ENCODE assay signal across 8 mouse cellular contexts in genomic region chr2:129574395-129575046, GRCm38 (mm10). TPM values are rescaled to one million over a fixed set of nuclear protein-coding genes. Genes with fewer than 3 reads are reported as not detected.
DNase-seq lines count a peak whose midpoint lies in the region; ATAC-seq lines count a peak whose summit lies in the region.

No protein-coding gene starts in this region.

- peak overlapping the region; percentile 29 for H3K4me3 ChIP-seq in heart, embryonic 12.5 days
- peak overlapping the region; percentile 3 for H3K4me3 ChIP-seq in hindbrain, embryonic 15.5 days
- H3K4me3 ChIP-seq in limb, embryonic 12.5 days (replicated peaks): peak overlapping the region; percentile 24

- H3K9ac ChIP-seq in heart, embryonic 12.5 days: no peak overlapping the region
- peak overlapping the region; percentile 4; the same call in 1 of the 2 replicates for H3K9ac ChIP-seq in hindbrain, embryonic 15.5 days
- no peak overlapping the region; the same call in 1 of the 2 replicates for H3K9ac ChIP-seq in limb, embryonic 12.5 days (replicated peaks)

- peaks cover 17% of the 10 kb centered on the region for H3K4me1 ChIP-seq in heart, embryonic 12.5 days (replicated peaks)
- H3K4me1 ChIP-seq in hindbrain, embryonic 15.5 days (replicated peaks): peaks cover 26% of the 10 kb centered on the region
- H3K4me1 ChIP-seq in limb, embryonic 12.5 days (replicated peaks): peaks cover 9% of the 10 kb centered on the region

- H3K9me3 ChIP-seq in heart, embryonic 12.5 days (replicated peaks): no peaks in the 10 kb centered on the region
- H3K9me3 ChIP-seq in hindbrain, embryonic 15.5 days: no peaks in the 10 kb centered on the region
- H3K9me3 ChIP-seq in limb, embryonic 12.5 days: no peaks in the 10 kb centered on the region

- WGBS in heart, embryonic 12.5 days: 18% methylated on average over 24 of the region's 24 CpGs
- WGBS in hindbrain, embryonic 15.5 days: 5% methylated on average over 24 of the region's 24 CpGs
- 12% methylated on average over 24 of the region's 24 CpGs for WGBS in limb, embryonic 12.5 days

- peak overlapping the region; percentile 57 for H3K4me2 ChIP-seq in heart, embryonic 12.5 days
- peak overlapping the region; percentile 53 for H3K4me2 ChIP-seq in hindbrain, embryonic 15.5 days
- peak overlapping the region; percentile 53 for H3K4me2 ChIP-seq in limb, embryonic 12.5 days

- no peak for DNase-seq in heart, postnatal 36 days
- DNase-seq in embryo, embryonic 10 days (ENCODE audit: low spot score): peak; percentile 77
- peak; percentile 60 for DNase-seq in right cerebral cortex, postnatal 14 days
- no peak for DNase-seq in adrenal gland, postnatal 4 days (ENCODE audit: low spot score in 2 of 2)
- no peak for DNase-seq in natural killer cell, adult 2 months (ENCODE audit: low spot score in 2 of 2)

- no peak overlapping the region for H3K27ac ChIP-seq in heart, embryonic 12.5 days (ENCODE audit: poor library complexity, severe bottlenecking)
- peak overlapping the region; percentile 73 for H3K27ac ChIP-seq in hindbrain, embryonic 15.5 days (replicated peaks)
- H3K27ac ChIP-seq in limb, embryonic 12.5 days: no peak overlapping the region

- H3K36me3 ChIP-seq in heart, embryonic 12.5 days: no peaks in the 10 kb centered on the region
- no peaks in the 10 kb centered on the region for H3K36me3 ChIP-seq in hindbrain, embryonic 15.5 days
- no peaks in the 10 kb centered on the region for H3K36me3 ChIP-seq in limb, embryonic 12.5 days

- ATAC-seq in heart, embryonic 12.5 days (ENCODE audit: insufficient number of reproducible peaks, low FRiP score): no peak
- peak; percentile 83 for ATAC-seq in hindbrain, embryonic 15.5 days (ENCODE audit: low FRiP score, low read depth)
- ATAC-seq in limb, embryonic 12.5 days (ENCODE audit: insufficient number of reproducible peaks, insufficient read depth, low FRiP score, low TSS enrichment, low read depth): peak; percentile 26; the same call in 1 of the 2 replicates

- intact Hi-C loops in heart, postnatal 36 days (cut with DNase I): no loop called here

- peaks cover 72% of the 10 kb centered on the region for H3K27me3 ChIP-seq in heart, embryonic 12.5 days (replicated peaks)
- H3K27me3 ChIP-seq in hindbrain, embryonic 15.5 days: peaks cover 4% of the 10 kb centered on the region; the same call in 1 of the 2 replicates
- peaks cover 70% of the 10 kb centered on the region for H3K27me3 ChIP-seq in limb, embryonic 12.5 days

RNA-seq across cellular contexts. Expression of gene Sirpa, which starts 18.1 kb away (rescaled TPM):
- polyA plus RNA-seq in heart, embryonic 12.5 days (2016; fragmentation: Nextera tagmentation; extraction: Ambion mirVana): 14.4 and 18.6 TPM in 2 replicates
- total RNA-seq in heart, postnatal 36 days (2021): 10 to 100 TPM; 27.0 to 32.2 TPM
- 31.7 and 35.1 TPM in 2 replicates for polyA plus RNA-seq in hindbrain, embryonic 15.5 days (2015; fragmentation: Nextera tagmentation; extraction: Ambion mirVana)
- 17.0 and 17.8 TPM in 2 replicates for polyA plus RNA-seq in limb, embryonic 12.5 days (2016; fragmentation: Nextera tagmentation; extraction: Ambion mirVana)
- 10 to 100 TPM; 76.8 to 79.1 TPM for total RNA-seq in adrenal gland, postnatal 4 days (2021)

RNA-seq across cellular contexts. Expression of gene F830045P16Rik, which starts 38.1 kb away (rescaled TPM):
- not detected in 2 replicates for polyA plus RNA-seq in heart, embryonic 12.5 days (2016; fragmentation: Nextera tagmentation; extraction: Ambion mirVana)
- total RNA-seq in heart, postnatal 36 days (2021): under 1 TPM; 0.14 to 0.19 TPM
- polyA plus RNA-seq in hindbrain, embryonic 15.5 days (2015; fragmentation: Nextera tagmentation; extraction: Ambion mirVana): not detected in 2 replicates
- polyA plus RNA-seq in limb, embryonic 12.5 days (2016; fragmentation: Nextera tagmentation; extraction: Ambion mirVana): not detected in 2 replicates
- total RNA-seq in adrenal gland, postnatal 4 days (2021): not detected

Comparison
In these comparisons a context has a peak if more than half of its experiments do, and no peak if none do; other contexts are left out.
1. DNase-seq: peak in embryo, embryonic 10 days (single experiment) and right cerebral cortex, postnatal 14 days (single experiment); none in heart, postnatal 36 days (0 of 2), adrenal gland, postnatal 4 days (0 of 2) and natural killer cell, adult 2 months (0 of 2).
2. Peak in every context shown above with its lines, with median percentiles within 50 percentile points of each other: H3K4me2 ChIP-seq and H3K4me3 ChIP-seq.